8 mouse cellular contexts compared by ENCODE assay signal in genomic region chr16:88290132-88290772, GRCm38 (mm10). TPM values are rescaled to one million over a fixed set of nuclear protein-coding genes. Genes with fewer than 3 reads are reported as not detected.
DNase-seq lines count a peak whose midpoint lies in the region; ATAC-seq and TF ChIP-seq lines count a peak whose summit lies in the region.

TSS of gene Grik1 (minus strand) at chr16:88290265.

- DNase-seq in heart, embryonic 10.5 days (ENCODE audit: low spot score) = no peak
- DNase-seq in heart, adult 18-20 months = no peak
- DNase-seq in mesoderm, embryonic 11.5 days (ENCODE audit: low read depth, low spot score) = peak; percentile 41
- peak; percentile 19 for DNase-seq in stomach, postnatal 0 days (ENCODE audit: low spot score)
- no peak for DNase-seq in urinary bladder, adult 18-20 months (ENCODE audit: low spot score in 2 of 2)

- peak within 1 kb of the TSS; percentile 64 for H3K4me3 ChIP-seq in heart, embryonic 10.5 days
- peak within 1 kb of the TSS; percentile 51 for H3K4me3 ChIP-seq in ES-Bruce4 (ENCODE audit: low read depth, low read length)
- peak within 1 kb of the TSS; percentile 49 for H3K4me3 ChIP-seq in embryonic facial prominence, embryonic 15.5 days (replicated peaks)
- peak within 1 kb of the TSS; percentile 38 for H3K4me3 ChIP-seq in intestine, postnatal 0 days (ENCODE audit: low read depth, low read length)
- H3K4me3 ChIP-seq in stomach, postnatal 0 days (ENCODE audit: low read depth, low read length) = peak within 1 kb of the TSS; percentile 41

- no peak within 1 kb of the TSS for H3K27ac ChIP-seq in heart, embryonic 10.5 days
- no peak within 1 kb of the TSS for H3K27ac ChIP-seq in ES-Bruce4 (ENCODE audit: insufficient read depth, low read length)
- no peak within 1 kb of the TSS for H3K27ac ChIP-seq in embryonic facial prominence, embryonic 15.5 days (replicated peaks)
- H3K27ac ChIP-seq in intestine, postnatal 0 days (ENCODE audit: low read depth, low read length) = no peak within 1 kb of the TSS
- H3K27ac ChIP-seq in stomach, postnatal 0 days (replicated peaks) = no peak within 1 kb of the TSS

- no peak within 1 kb of the TSS for H3K9ac ChIP-seq in ES-Bruce4 (ENCODE audit: low read depth, poor library complexity, severe bottlenecking)
- H3K9ac ChIP-seq in embryonic facial prominence, embryonic 15.5 days = no peak within 1 kb of the TSS
- H3K9ac ChIP-seq in intestine, postnatal 0 days (ENCODE audit: low read depth, low read length) = no peak within 1 kb of the TSS
- no peak within 1 kb of the TSS; the same call in 1 of the 2 replicates for H3K9ac ChIP-seq in stomach, postnatal 0 days (ENCODE audit: low read length)

- no peaks in the 10 kb centered on the region for H3K9me3 ChIP-seq in heart, embryonic 10.5 days
- no peaks in the 10 kb centered on the region for H3K9me3 ChIP-seq in ES-Bruce4 (replicated peaks; ENCODE audit: control insufficient read depth, insufficient read depth, low read length, poor library complexity, severe bottlenecking)
- no peaks in the 10 kb centered on the region for H3K9me3 ChIP-seq in embryonic facial prominence, embryonic 15.5 days (replicated peaks)
- no peaks in the 10 kb centered on the region for H3K9me3 ChIP-seq in intestine, postnatal 0 days (ENCODE audit: control insufficient read depth)
- no peaks in the 10 kb centered on the region for H3K9me3 ChIP-seq in stomach, postnatal 0 days (ENCODE audit: control insufficient read depth, low read length)

- H3K27me3 ChIP-seq in heart, embryonic 10.5 days (ENCODE audit: insufficient read depth, poor library complexity, severe bottlenecking) = peaks cover 35% of the 10 kb centered on the region
- no peaks in the 10 kb centered on the region; the same call in none of the 2 replicates for H3K27me3 ChIP-seq in ES-Bruce4 (ENCODE audit: control insufficient read depth, insufficient read depth, low read length, poor library complexity, severe bottlenecking)
- peaks cover 26% of the 10 kb centered on the region for H3K27me3 ChIP-seq in embryonic facial prominence, embryonic 15.5 days
- H3K27me3 ChIP-seq in intestine, postnatal 0 days (replicated peaks; ENCODE audit: control insufficient read depth, insufficient read depth, low read length) = peaks cover 22% of the 10 kb centered on the region
- H3K27me3 ChIP-seq in stomach, postnatal 0 days (ENCODE audit: control insufficient read depth, insufficient read depth, low read length) = no peaks in the 10 kb centered on the region

- H3K4me2 ChIP-seq in embryonic facial prominence, embryonic 15.5 days (replicated peaks) = peak within 1 kb of the TSS; percentile 94
- peak within 1 kb of the TSS; percentile 67 for H3K4me2 ChIP-seq in intestine, postnatal 0 days (replicated peaks; ENCODE audit: low read depth)
- H3K4me2 ChIP-seq in stomach, postnatal 0 days (replicated peaks; ENCODE audit: low read depth) = peak within 1 kb of the TSS; percentile 80

- WGBS in heart, embryonic 10.5 days = 2% methylated on average over 27 of the region's 27 CpGs
- 1% methylated on average over 26 of the region's 27 CpGs for WGBS in embryonic facial prominence, embryonic 15.5 days
- 1% methylated on average over 27 of the region's 27 CpGs for WGBS in intestine, postnatal 0 days
- WGBS in stomach, postnatal 0 days = 1% methylated on average over 27 of the region's 27 CpGs

- TF ChIP-seq EP300 in ES-Bruce4 (IDR thresholded peaks at IDR 0.05; ENCODE audit: insufficient read depth, low read depth, low read length) = no peak
- TF ChIP-seq EP300 in stomach, postnatal 0 days (optimal IDR thresholded peaks at IDR 0.05) = no peak

- no peak for TF ChIP-seq POLR2A in ES-Bruce4 (IDR thresholded peaks at IDR 0.05; ENCODE audit: insufficient read depth, low read length)

- peaks cover 16% of the 10 kb centered on the region for H3K4me1 ChIP-seq in heart, embryonic 10.5 days
- no peaks in the 10 kb centered on the region for H3K4me1 ChIP-seq in ES-Bruce4 (ENCODE audit: control insufficient read depth, insufficient read depth, low read length)
- H3K4me1 ChIP-seq in embryonic facial prominence, embryonic 15.5 days = peaks cover 15% of the 10 kb centered on the region
- H3K4me1 ChIP-seq in intestine, postnatal 0 days (replicated peaks; ENCODE audit: control insufficient read depth, insufficient read depth, low read length) = no peaks in the 10 kb centered on the region
- no peaks in the 10 kb centered on the region for H3K4me1 ChIP-seq in stomach, postnatal 0 days (replicated peaks; ENCODE audit: control insufficient read depth, insufficient read depth)

- ATAC-seq in embryonic facial prominence, embryonic 15.5 days (ENCODE audit: insufficient number of reproducible peaks, low FRiP score, low TSS enrichment, low read depth) = peak; percentile 73
- no peak; the same call in 1 of the 2 replicates for ATAC-seq in intestine, postnatal 0 days
- peak; percentile 53; the same call in 1 of the 2 replicates for ATAC-seq in stomach, postnatal 0 days (ENCODE audit: low FRiP score, low TSS enrichment)

- TF ChIP-seq CTCF in ES-Bruce4 (IDR thresholded peaks at IDR 0.05; ENCODE audit: low read depth, low read length) = no peak
- TF ChIP-seq CTCF in intestine, postnatal 0 days (IDR thresholded peaks at IDR 0.05; ENCODE audit: low read depth) = no peak
- no peak for TF ChIP-seq CTCF in stomach, postnatal 0 days (IDR thresholded peaks at IDR 0.05; ENCODE audit: low read depth)

- no peaks in the 10 kb centered on the region for H3K36me3 ChIP-seq in heart, embryonic 10.5 days
- no peaks in the 10 kb centered on the region for H3K36me3 ChIP-seq in ES-Bruce4 (ENCODE audit: control insufficient read depth, insufficient read depth, low read length, poor library complexity, severe bottlenecking)
- H3K36me3 ChIP-seq in embryonic facial prominence, embryonic 15.5 days = no peaks in the 10 kb centered on the region
- H3K36me3 ChIP-seq in intestine, postnatal 0 days (ENCODE audit: control insufficient read depth, insufficient read depth) = no peaks in the 10 kb centered on the region
- H3K36me3 ChIP-seq in stomach, postnatal 0 days (ENCODE audit: control insufficient read depth, insufficient read depth, low read length) = no peaks in the 10 kb centered on the region

RNA-seq across cellular contexts. Expression of gene Grik1, which starts in this region (rescaled TPM):
- polyA plus RNA-seq in heart, embryonic 10.5 days (2016; fragmentation: Nextera tagmentation; extraction: Ambion mirVana) = 0.22 and 0.35 TPM in 2 replicates
- under 1 TPM in 1 of 2 experiments, not detected in 1; 0.08 TPM for total RNA-seq in heart, adult 18-20 months (2021)
- polyA plus RNA-seq in ES-Bruce4 (2011; ENCODE audit: insufficient read depth, insufficient read length, low read depth, missing spikeins) = not detected in 2 replicates
- polyA plus RNA-seq in embryonic facial prominence, embryonic 15.5 days (2015; fragmentation: Nextera tagmentation; extraction: Ambion mirVana) = 2.6 and 3.2 TPM in 2 replicates
- polyA plus RNA-seq in intestine, postnatal 0 days (2015; fragmentation: Nextera tagmentation; extraction: Ambion mirVana) = 0.52 and 0.54 TPM in 2 replicates
- 0.99 and 1.2 TPM in 2 replicates for polyA plus RNA-seq in stomach, postnatal 0 days (2015; fragmentation: Nextera tagmentation; extraction: Ambion mirVana)

Comparison
In these comparisons a context has a peak if more than half of its experiments do, and no peak if none do; other contexts are left out.
1. DNase-seq: peak in mesoderm, embryonic 11.5 days (single experiment) and stomach, postnatal 0 days (single experiment); none in heart, embryonic 10.5 days (single experiment), heart, adult 18-20 months (0 of 2) and urinary bladder, adult 18-20 months (0 of 2).
2. Peak in every context shown above with its lines, with median percentiles within 50 percentile points of each other: H3K4me3 ChIP-seq and H3K4me2 ChIP-seq.